Mouse (Mus musculus) ES-Bruce4 (cell line): Measurements from ENCODE around the gene Mbtps1. TPM values are rescaled to one million over a fixed set of nuclear protein-coding genes. Genes with fewer than 3 reads are reported as not detected.

ENCODE experiments used
- H3K27ac ChIP-seq: 2 replicates; pipeline ENCODE4 v1.5.1; 2012; ENCODE audit warnings: low read length, inconsistent platforms; ENCODE audit not compliant: insufficient read depth
- H3K27me3 ChIP-seq: 2 replicates; pipeline ENCODE4 v1.6.1; 2012; ENCODE audit warnings: mild to moderate bottlenecking, low read length, inconsistent platforms; ENCODE audit not compliant: control insufficient read depth, poor library complexity, insufficient read depth, severe bottlenecking
- H3K36me3 ChIP-seq: 2 replicates; pipeline ENCODE4 v1.6.1; 2012; ENCODE audit warnings: inconsistent platforms, mild to moderate bottlenecking, low read length, moderate library complexity; ENCODE audit not compliant: control insufficient read depth, poor library complexity, insufficient read depth, severe bottlenecking
- H3K4me1 ChIP-seq: one replicate; pipeline ENCODE4 v1.8.1; 2011; ENCODE audit warnings: low read length; ENCODE audit not compliant: control insufficient read depth, insufficient read depth
- H3K4me3 ChIP-seq: 2 replicates; pipeline ENCODE4 v1.5.1; 2011; ENCODE audit warnings: low read depth, mild to moderate bottlenecking, low read length
- H3K9ac ChIP-seq: 2 replicates; pipeline ENCODE4 v1.6.1; 2012; ENCODE audit warnings: low read depth, mild to moderate bottlenecking, inconsistent platforms; ENCODE audit not compliant: poor library complexity, severe bottlenecking
- H3K9me3 ChIP-seq: replicated peaks from 2 replicates; pipeline ENCODE4 v1.6.1; 2012; ENCODE audit warnings: mild to moderate bottlenecking, low read length, inconsistent platforms; ENCODE audit not compliant: control insufficient read depth, poor library complexity, insufficient read depth, severe bottlenecking
- CTCF ChIP-seq: IDR thresholded peaks from one replicate; pipeline ENCODE4 v1.8.1; 2011; ENCODE audit warnings: low read depth, low read length
- EP300 ChIP-seq: IDR thresholded peaks from 2 replicates; pipeline ENCODE4 v1.6.1; 2011; ENCODE audit warnings: low read depth, low read length; ENCODE audit not compliant: insufficient read depth
- POLR2A ChIP-seq: IDR thresholded peaks from one replicate; pipeline ENCODE4 v1.8.1; 2011; ENCODE audit warnings: low read length; ENCODE audit not compliant: insufficient read depth
- polyA plus RNA-seq: library from polyadenylated mRNA; stranded (reverse); fragments of >200 nt; gene quantifications from 2 replicates; pipeline ENCODE4 v1.2.4, GENCODE M21; 2011; ENCODE audit warnings: low read depth; ENCODE audit not compliant: missing spikeins, insufficient read depth, insufficient read length

Mbtps1 gene
- 117 and 118 TPM in 2 replicates for polyA plus RNA-seq

DNA sequence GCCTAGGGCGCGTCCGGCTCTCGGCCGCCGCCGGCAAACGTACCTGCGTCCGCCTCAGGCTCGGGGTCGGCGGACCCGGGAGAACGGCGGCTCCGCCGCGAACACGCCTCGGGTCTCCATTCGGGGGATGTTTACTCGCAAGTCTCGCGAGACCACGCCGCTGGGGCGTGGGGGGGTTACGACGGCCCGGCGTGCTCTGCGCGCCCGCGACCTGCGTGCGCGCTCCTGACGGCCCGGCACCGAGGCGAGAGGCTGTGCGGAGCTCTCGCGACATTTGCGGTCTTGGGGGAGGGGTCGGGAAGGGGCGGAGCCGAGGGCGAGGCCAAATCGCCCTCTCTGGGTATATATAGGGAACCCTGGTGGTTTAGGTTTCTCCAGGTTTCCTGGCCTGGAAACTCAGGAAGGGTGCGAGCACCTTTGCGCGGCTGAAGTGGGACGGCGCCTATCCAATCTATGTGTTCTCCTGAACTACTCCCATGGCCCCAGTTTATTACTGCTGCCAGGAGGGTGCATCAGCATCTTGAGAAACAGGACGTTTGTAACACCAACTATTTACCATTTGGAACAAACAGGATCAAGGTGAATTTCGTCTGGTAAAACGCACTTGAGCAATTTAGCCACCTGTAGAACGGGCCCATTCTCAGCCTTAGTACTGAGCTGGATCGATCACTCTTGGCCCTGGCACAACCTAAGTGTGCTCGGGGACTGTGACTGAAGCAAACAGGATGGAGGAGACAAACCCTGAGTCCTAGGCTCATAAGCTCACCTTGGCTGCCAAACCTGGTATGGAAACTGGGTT, at the start of gene Mbtps1:
Mbtps1 (minus strand) TSS at position 133 of the 799 bp plus-strand sequence.
- Histone ChIP-seq H3K9me3 (no peaks in the 10 kb centered on the region), H3K9ac (peak within 1 kb of the TSS; percentile 97), H3K27ac (peak within 1 kb of the TSS; percentile 80), H3K4me3 (peak within 1 kb of the TSS; percentile 93), H3K27me3 (no peaks in the 10 kb centered on the region), H3K4me1 (peaks cover 2% of the 10 kb centered on the region), H3K36me3 (peaks cover 10% of the 10 kb centered on the region; the same call in 1 of the 2 replicates)
- peak; percentile 99 for TF ChIP-seq POLR2A
- TF ChIP-seq EP300 = no peak
- no peak for TF ChIP-seq CTCF

DNA sequence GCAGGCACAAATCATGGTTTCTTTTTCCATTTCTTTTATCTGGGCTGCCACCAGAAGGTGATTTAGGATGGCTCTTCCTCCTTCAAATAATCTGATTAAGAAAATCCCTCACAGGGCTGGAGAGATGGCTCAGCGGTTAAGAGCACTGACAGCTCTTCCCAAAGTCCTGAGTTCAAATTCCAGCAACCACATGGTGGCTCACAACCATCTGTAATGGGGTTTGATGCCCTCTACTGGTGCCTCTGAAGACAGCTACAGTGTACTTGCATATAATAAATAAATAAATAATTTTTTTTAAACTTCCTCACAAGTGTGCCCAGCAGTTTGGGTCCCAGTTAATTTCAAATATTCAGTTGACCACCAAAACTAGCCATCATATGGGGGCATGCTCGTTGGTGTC, 47.7 kb upstream of the Mbtps1 start:
- H3K27ac ChIP-seq = no peak overlapping the region
- H3K9ac ChIP-seq = no peak overlapping the region
- no peaks in the 10 kb centered on the region for H3K4me1 ChIP-seq
- H3K4me3 ChIP-seq = no peak overlapping the region
- TF ChIP-seq EP300 = no peak
- H3K9me3 ChIP-seq = 0 out of 2 replicates have a peak, but pooled peaks cover 11% of the 10 kb centered on the region
- no peaks in the 10 kb centered on the region for H3K27me3 ChIP-seq
- H3K36me3 ChIP-seq = peaks cover 12% of the 10 kb centered on the region

DNA sequence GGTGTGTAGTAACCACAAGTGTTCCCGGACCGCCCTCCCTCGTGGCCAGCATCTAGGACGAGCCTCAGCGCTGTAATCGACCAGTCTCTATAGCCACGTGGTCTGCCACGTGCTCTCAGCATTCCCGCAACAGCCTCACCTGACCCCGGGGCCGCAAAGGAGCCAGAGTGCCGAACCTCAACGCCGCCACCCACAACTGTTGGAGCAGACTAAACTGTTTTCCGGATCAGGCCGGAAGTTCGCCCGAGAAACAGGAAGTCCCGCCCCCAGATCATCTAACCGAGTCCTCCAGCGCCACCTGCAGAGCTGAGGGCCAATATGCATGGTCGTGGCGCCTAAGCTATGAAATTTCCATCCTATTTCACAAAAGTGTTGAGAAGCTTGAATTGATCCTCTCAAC, 46.5 kb upstream of the Mbtps1 start, which contains the start of gene Taf1c:
Taf1c (minus strand) TSS at position 227 of the 400 bp plus-strand sequence.
- Histone ChIP-seq H3K36me3 (peaks cover 23% of the 10 kb centered on the region), H3K27ac (no peak within 1 kb of the TSS), H3K4me3 (peak within 1 kb of the TSS; percentile 90), H3K27me3 (no peaks in the 10 kb centered on the region), H3K9ac (peak within 1 kb of the TSS; percentile 82), H3K9me3 (0 out of 2 replicates have a peak, but pooled peaks cover 11% of the 10 kb centered on the region), H3K4me1 (no peaks in the 10 kb centered on the region)
- TF ChIP-seq CTCF = peak; percentile 81
- peak; percentile 73 for TF ChIP-seq POLR2A
- TF ChIP-seq EP300 = peak; percentile 57; the same call in 1 of the 2 replicates

DNA sequence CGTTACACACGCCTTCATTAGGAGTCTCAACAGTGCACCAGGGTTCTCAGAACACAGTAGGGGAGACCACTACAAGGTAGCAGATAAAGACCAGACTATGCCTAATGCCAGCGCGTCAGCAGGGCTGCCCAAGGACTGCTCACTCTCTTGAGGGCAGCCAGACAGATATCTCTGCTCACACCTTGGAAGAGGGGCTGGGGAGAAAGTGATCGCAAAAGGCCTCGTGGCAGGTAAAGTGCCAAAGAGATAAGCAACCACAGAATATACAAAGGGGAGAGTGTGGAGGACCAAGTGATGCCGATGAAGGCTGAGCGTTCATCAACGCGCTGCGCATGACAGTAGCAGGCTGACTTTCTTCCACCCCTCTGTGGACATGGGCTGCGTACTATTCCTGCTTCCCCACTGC, 45.9 kb upstream of the Mbtps1 start:
- Histone ChIP-seq H3K9ac (peak overlapping the region; percentile 82), H3K27me3 (no peaks in the 10 kb centered on the region), H3K4me1 (no peaks in the 10 kb centered on the region), H3K4me3 (peak overlapping the region; percentile 90), H3K36me3 (peaks cover 23% of the 10 kb centered on the region), H3K27ac (no peak overlapping the region), H3K9me3 (0 out of 2 replicates have a peak, but pooled peaks cover 7% of the 10 kb centered on the region)
- TF ChIP-seq CTCF (no peak), POLR2A (no peak), EP300 (no peak)

DNA sequence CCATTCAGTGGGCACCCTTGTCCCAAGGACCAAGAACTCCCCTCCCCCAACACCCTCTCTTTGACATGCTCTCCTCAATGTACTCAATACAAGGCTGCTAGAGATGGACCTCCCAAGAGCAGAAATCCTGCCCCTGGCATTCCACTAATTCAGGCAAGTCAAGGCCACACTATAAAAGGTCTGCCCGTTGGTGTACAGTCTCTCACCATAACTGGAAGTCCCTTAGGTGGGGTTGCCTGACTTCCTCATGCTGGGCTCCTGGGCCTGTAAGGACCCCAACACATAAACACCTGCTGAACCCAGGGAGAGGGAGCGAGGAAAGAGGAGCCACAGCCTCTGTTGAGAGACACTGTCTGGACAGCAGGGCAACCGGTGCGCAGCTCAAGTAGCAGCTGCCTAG, 45.2 kb upstream of the Mbtps1 start:
- Histone ChIP-seq H3K27me3 (no peaks in the 10 kb centered on the region), H3K9me3 (0 out of 2 replicates have a peak, but pooled peaks cover 1% of the 10 kb centered on the region), H3K36me3 (peaks cover 28% of the 10 kb centered on the region), H3K27ac (no peak overlapping the region), H3K9ac (peak overlapping the region; percentile 82), H3K4me1 (no peaks in the 10 kb centered on the region), H3K4me3 (no peak overlapping the region; the same call in 1 of the 2 replicates)
- no peak for TF ChIP-seq EP300
- TF ChIP-seq CTCF = no peak
- no peak for TF ChIP-seq POLR2A

DNA sequence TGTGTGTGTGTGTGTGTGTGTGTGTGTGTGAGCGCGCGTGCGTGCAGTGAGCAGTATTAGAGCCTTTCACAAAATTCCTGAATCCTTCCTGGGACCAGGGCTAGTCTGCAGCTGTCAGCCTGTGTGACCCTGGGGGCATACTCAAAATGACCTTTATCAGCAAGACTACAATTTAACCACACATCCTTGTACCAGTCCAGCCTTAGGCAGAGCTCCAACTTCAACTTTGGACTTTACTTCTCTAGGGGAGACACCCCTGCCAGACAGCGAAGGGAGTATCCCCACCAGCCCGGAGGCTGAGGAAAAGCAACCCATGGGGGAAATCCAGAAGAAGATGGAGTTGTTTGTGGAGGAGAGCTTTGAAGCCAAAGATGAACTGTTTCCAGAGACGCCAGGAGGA, 32.9 kb upstream of the Mbtps1 start:
- Histone ChIP-seq H3K9ac (no peak overlapping the region), H3K27ac (no peak overlapping the region), H3K4me3 (no peak overlapping the region), H3K4me1 (peaks cover 4% of the 10 kb centered on the region), H3K36me3 (no peaks in the 10 kb centered on the region), H3K9me3 (peaks cover 11% of the 10 kb centered on the region), H3K27me3 (no peaks in the 10 kb centered on the region)
- TF ChIP-seq POLR2A (no peak), EP300 (no peak), CTCF (no peak)
